Mouse (Mus musculus) embryonic facial prominence, embryonic 12.5 days (tissue): Measurements from ENCODE around the gene Rps15. TPM values are rescaled to one million over a fixed set of nuclear protein-coding genes. Genes with fewer than 3 reads are reported as not detected.
"Not testable (repeated sequence)": the region's sequence is repeated elsewhere in the genome, so short reads cannot be mapped to it uniquely, and the experiment has no call there.

ENCODE experiments used
- ATAC-seq: fragments of 200-750 bp; cut with Nextera tagmentation; 2 replicates; pipeline ENCODE4 v1.8.0; 2017; ENCODE audit not compliant: insufficient number of reproducible peaks, insufficient read depth, low FRiP score, low TSS enrichment
- H3K27ac ChIP-seq: fragments of 300-500 bp; sonication (generic); 2 replicates; pipeline ENCODE4 v1.5.1; 2016; ENCODE audit warnings: mild to moderate bottlenecking
- H3K27me3 ChIP-seq: fragments of 300-500 bp; sonication (generic); 2 replicates; pipeline ENCODE4 v1.6.1; 2016; ENCODE audit warnings: mild to moderate bottlenecking, moderate library complexity
- H3K36me3 ChIP-seq: fragments of 300-500 bp; sonication (generic); 2 replicates; pipeline ENCODE4 v1.6.1; 2016; ENCODE audit warnings: mild to moderate bottlenecking
- H3K4me1 ChIP-seq: fragments of 300-500 bp; sonication (generic); 2 replicates; pipeline ENCODE4 v1.6.1; 2016
- H3K4me2 ChIP-seq: fragments of 300-500 bp; sonication (generic); replicated peaks from 2 replicates; pipeline ENCODE4 v1.6.1; 2016; ENCODE audit warnings: mild to moderate bottlenecking, moderate library complexity
- H3K4me3 ChIP-seq: fragments of 300-500 bp; sonication (generic); 2 replicates; pipeline ENCODE4 v1.5.1; 2016; ENCODE audit warnings: mild to moderate bottlenecking
- H3K9ac ChIP-seq: fragments of 300-500 bp; sonication (generic); 2 replicates; pipeline ENCODE4 v1.6.1; 2016; ENCODE audit warnings: mild to moderate bottlenecking, moderate library complexity
- H3K9me3 ChIP-seq: fragments of 300-500 bp; sonication (generic); 2 replicates; pipeline ENCODE4 v1.6.1; 2016; ENCODE audit warnings: mild to moderate bottlenecking, moderate library complexity
- WGBS: fragments of 180-500 bp; shearing (Covaris S2); methylation state at CpG from one replicate; pipeline ENCODE4 v1.1.7; 2016; 5-methylcytosine and 5-hydroxymethylcytosine counted together
- polyA plus RNA-seq: library from polyadenylated mRNA; unstranded; fragments of >200 nt; fragmentation: Nextera tagmentation; extraction: Ambion mirVana; gene quantifications from 2 replicates; pipeline ENCODE4 v1.2.1, GENCODE M21; 2016

The Rps15 gene
- 851 and 902 TPM in 2 replicates for polyA plus RNA-seq

GRCm38 (mm10) chr10:80292251-80293146, at the start of gene Rps15:
Gene Rps15, plus strand, starts transcription at chr10:80292453.
- Histone ChIP-seq H3K9ac (peak within 1 kb of the TSS; percentile 99), H3K4me3 (peak within 1 kb of the TSS; percentile 99), H3K9me3 (no peaks in the 10 kb centered on the region), H3K27me3 (peaks cover 11% of the 10 kb centered on the region), H3K27ac (peak within 1 kb of the TSS; percentile 91), H3K4me2 (peak within 1 kb of the TSS; percentile 95), H3K36me3 (peaks cover 33% of the 10 kb centered on the region), H3K4me1 (peaks cover 29% of the 10 kb centered on the region)
- under 1% methylated on average over 71 of the region's 72 CpGs for WGBS
- peak; percentile 74; the same call in 1 of the 2 replicates for ATAC-seq

GRCm38 (mm10) chr10:80242607-80243006, 49.6 kb upstream of the Rps15 start:
- WGBS, result 88% methylated on average over 3 of the region's 3 CpGs
- Histone ChIP-seq H3K36me3 (peaks cover 72% of the 10 kb centered on the region), H3K27me3 (no peaks in the 10 kb centered on the region), H3K4me2 (no peak overlapping the region), H3K4me1 (peaks cover 8% of the 10 kb centered on the region; the same call in 1 of the 2 replicates), H3K9ac (no peak overlapping the region), H3K4me3 (no peak overlapping the region), H3K27ac (no peak overlapping the region), H3K9me3 (no peaks in the 10 kb centered on the region)
- no peak for ATAC-seq

GRCm38 (mm10) chr10:80244791-80245399, 47.4 kb upstream of the Rps15 start:
- Histone ChIP-seq H3K9me3 (no peaks in the 10 kb centered on the region), H3K4me3 (no peak overlapping the region), H3K36me3 (peaks cover 49% of the 10 kb centered on the region), H3K4me2 (no peak overlapping the region), H3K27me3 (no peaks in the 10 kb centered on the region), H3K4me1 (peaks cover 12% of the 10 kb centered on the region), H3K9ac (no peak overlapping the region), H3K27ac (peak overlapping the region; percentile 47; the same call in 1 of the 2 replicates)
- no peak for ATAC-seq
- 36% methylated on average over 5 of the region's 5 CpGs for WGBS

GRCm38 (mm10) chr10:80245600-80245999, 46.7 kb upstream of the Rps15 start:
- WGBS, result 2% methylated on average over 4 of the region's 4 CpGs
- H3K4me2 ChIP-seq, result no peak overlapping the region
- H3K27me3 ChIP-seq, result no peaks in the 10 kb centered on the region
- peaks cover 19% of the 10 kb centered on the region for H3K4me1 ChIP-seq
- no peak for ATAC-seq
- H3K36me3 ChIP-seq, result peaks cover 42% of the 10 kb centered on the region
- H3K9me3 ChIP-seq, result no peaks in the 10 kb centered on the region
- H3K4me3 ChIP-seq, result no peak overlapping the region
- H3K27ac ChIP-seq, result peak overlapping the region; percentile 47; the same call in 1 of the 2 replicates
- H3K9ac ChIP-seq, result peak overlapping the region; percentile 11; the same call in 1 of the 2 replicates

GRCm38 (mm10) chr10:80247849-80248248, 44.4 kb upstream of the Rps15 start:
- WGBS, result 57% methylated on average over 6 of the region's 6 CpGs
- no peaks in the 10 kb centered on the region for H3K9me3 ChIP-seq
- H3K4me2 ChIP-seq, result no peak overlapping the region
- peaks cover 19% of the 10 kb centered on the region for H3K4me1 ChIP-seq
- ATAC-seq, result no peak
- H3K36me3 ChIP-seq, result peaks cover 19% of the 10 kb centered on the region
- no peaks in the 10 kb centered on the region for H3K27me3 ChIP-seq
- no peak overlapping the region for H3K4me3 ChIP-seq
- no peak overlapping the region for H3K9ac ChIP-seq
- H3K27ac ChIP-seq, result no peak overlapping the region

GRCm38 (mm10) chr10:80248437-80248836, 43.8 kb upstream of the Rps15 start:
- H3K9ac ChIP-seq, H3K9me3 ChIP-seq, H3K27me3 ChIP-seq, H3K27ac ChIP-seq, ATAC-seq: not testable (repeated sequence)
- Histone ChIP-seq H3K4me2 (peak overlapping the region; percentile 95), H3K4me1 (peaks cover 19% of the 10 kb centered on the region), H3K36me3 (peaks cover 17% of the 10 kb centered on the region), H3K4me3 (peak overlapping the region; percentile 81)
- 47% methylated on average over 3 of the region's 3 CpGs for WGBS

- no peaks in the 10 kb centered on the region for H3K9me3 ChIP-seq
- peak within 1 kb of the TSS; percentile 76 for H3K9ac ChIP-seq
- peak within 1 kb of the TSS; percentile 81 for H3K4me3 ChIP-seq
- peak within 1 kb of the TSS; percentile 95 for H3K4me2 ChIP-seq
- peak within 1 kb of the TSS; percentile 86 for H3K27ac ChIP-seq
- ATAC-seq, result peak; percentile 84
- under 1% methylated on average over 53 of the region's 53 CpGs for WGBS
- H3K4me1 ChIP-seq, result peaks cover 19% of the 10 kb centered on the region
- H3K36me3 ChIP-seq, result peaks cover 17% of the 10 kb centered on the region
- H3K27me3 ChIP-seq, result no peaks in the 10 kb centered on the region
These were observed 43.1 kb upstream of the Rps15 start, which contains the start of gene Ndufs7 for GRCm38 (mm10) chr10:80248971-80249640. Gene Ndufs7, plus strand, starts transcription at chr10:80249121.

- Histone ChIP-seq H3K9ac (peak overlapping the region; percentile 76; the same call in 1 of the 2 replicates), H3K36me3 (peaks cover 20% of the 10 kb centered on the region), H3K9me3 (no peaks in the 10 kb centered on the region), H3K4me2 (peak overlapping the region; percentile 95), H3K27ac (peak overlapping the region; percentile 86; the same call in 1 of the 2 replicates), H3K4me3 (peak overlapping the region; percentile 81), H3K27me3 (no peaks in the 10 kb centered on the region), H3K4me1 (peaks cover 19% of the 10 kb centered on the region)
- 41% methylated on average over 2 of the region's 2 CpGs for WGBS
- no peak for ATAC-seq
These were observed 42.2 kb upstream of the Rps15 start for GRCm38 (mm10) chr10:80250059-80250458.

GRCm38 (mm10) chr10:80250573-80250972, 41.7 kb upstream of the Rps15 start:
- Histone ChIP-seq H3K4me2 (peak overlapping the region; percentile 95; the same call in 1 of the 2 replicates), H3K4me1 (peaks cover 15% of the 10 kb centered on the region), H3K27ac (no peak overlapping the region), H3K27me3 (no peaks in the 10 kb centered on the region), H3K4me3 (peak overlapping the region; percentile 81), H3K36me3 (peaks cover 25% of the 10 kb centered on the region), H3K9me3 (no peaks in the 10 kb centered on the region), H3K9ac (no peak overlapping the region)
- 87% methylated on average over 4 of the region's 4 CpGs for WGBS
- no peak for ATAC-seq

- no peak overlapping the region for H3K4me2 ChIP-seq
- peaks cover 12% of the 10 kb centered on the region for H3K4me1 ChIP-seq
- no peaks in the 10 kb centered on the region for H3K27me3 ChIP-seq
- H3K36me3 ChIP-seq, result peaks cover 39% of the 10 kb centered on the region
- no peaks in the 10 kb centered on the region for H3K9me3 ChIP-seq
- H3K9ac ChIP-seq, result no peak overlapping the region
- H3K4me3 ChIP-seq, result no peak overlapping the region
- no peak overlapping the region for H3K27ac ChIP-seq
- ATAC-seq, result no peak
These were observed 40.2 kb upstream of the Rps15 start for GRCm38 (mm10) chr10:80252011-80252410.

GRCm38 (mm10) chr10:80252493-80253274, 39.6 kb upstream of the Rps15 start:
- H3K4me1 ChIP-seq, result peaks cover 10% of the 10 kb centered on the region
- H3K27ac ChIP-seq, result no peak overlapping the region
- H3K9me3 ChIP-seq, result no peaks in the 10 kb centered on the region
- no peak overlapping the region for H3K4me3 ChIP-seq
- no peaks in the 10 kb centered on the region for H3K27me3 ChIP-seq
- peaks cover 44% of the 10 kb centered on the region for H3K36me3 ChIP-seq
- ATAC-seq, result no peak
- no peak overlapping the region for H3K4me2 ChIP-seq
- H3K9ac ChIP-seq, result no peak overlapping the region
- 92% methylated on average over 11 of the region's 11 CpGs for WGBS
